Mouse (Mus musculus) left cerebral cortex, postnatal 25 days (tissue): Measurements from ENCODE around the gene Mier1. TPM values are rescaled to one million over a fixed set of nuclear protein-coding genes. Genes with fewer than 3 reads are reported as not detected.
"Not testable (repeated sequence)": the region's sequence is repeated elsewhere in the genome, so short reads cannot be mapped to it uniquely, and the experiment has no call there.

Experiments used
- DNase-seq, 2 experiments: peaks; one replicate each; pipeline ENCODE4 v3.0.0; 2022; ENCODE audit warnings: low spot score in 2 of 2, mixed read lengths in 1 of 2
- intact Hi-C: fragments of 180-260 bp; cut with DNase I; formaldehyde crosslinking; loops from one replicate; pipeline ENCODE4 v1.15.1; 2025
- total RNA-seq, 2 experiments: library from RNA; stranded (reverse); gene quantifications; 2 replicates each; pipeline ENCODE4 v1.2.3; 2021

The Mier1 gene
- total RNA-seq, 2 experiments from 2014 or later: 39.1 to 42.7 TPM

- DNase-seq: no peak
- intact Hi-C loops: no loop called here
These were observed 37.8 kb downstream of the Mier1 start for GRCm38 (mm10) chr4:103151946-103152345.

DNA sequence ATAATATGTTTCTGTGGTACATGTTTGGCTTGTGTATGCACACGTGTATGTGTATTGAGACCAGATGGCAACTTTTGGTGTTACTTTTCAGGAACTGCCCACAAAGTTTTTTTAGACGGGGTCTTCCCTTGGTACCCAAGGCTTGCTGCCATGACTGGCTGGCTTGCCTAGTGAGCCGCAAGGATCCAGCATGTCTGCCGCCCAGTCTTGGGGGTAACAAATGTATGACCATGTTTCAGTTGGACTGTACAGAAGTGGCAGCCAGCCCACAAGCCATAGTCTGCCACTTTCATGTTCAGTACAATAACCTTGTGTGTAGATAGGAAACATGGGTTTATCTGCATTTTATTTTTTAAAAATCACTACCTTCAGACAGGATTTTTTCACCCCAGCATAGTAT, 44.6 kb downstream of the Mier1 start:
- DNase-seq: no peak
- intact Hi-C loops: no loop called here

DNA sequence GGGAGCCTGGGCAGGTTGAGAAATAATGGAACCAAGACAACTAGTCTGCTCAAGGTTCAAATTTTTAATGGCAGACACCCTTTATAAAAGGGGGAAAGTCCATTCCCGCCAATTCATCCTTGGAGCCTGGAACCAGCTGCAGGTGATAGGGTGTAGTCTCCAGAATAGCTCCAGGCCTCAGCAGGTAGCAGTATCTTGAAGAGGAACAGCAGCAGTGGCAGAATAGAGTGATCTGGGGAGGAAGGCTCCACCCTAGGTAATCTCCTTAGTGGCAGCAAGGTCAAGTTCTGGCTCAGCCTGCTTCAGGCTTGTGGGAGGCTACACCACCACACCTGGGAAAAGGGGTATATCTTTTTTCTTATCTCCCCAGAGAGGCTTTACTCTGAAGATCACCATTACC, 52.0 kb downstream of the Mier1 start:
- intact Hi-C loops, DNase-seq: not testable (repeated sequence)

GRCm38 (mm10) chr4:103171256-103171655, 57.1 kb downstream of the Mier1 start:
- peak in 1 of 2 experiments; percentile 83 for DNase-seq
- intact Hi-C loops: no loop called here

- intact Hi-C loops: no loop called here
These were observed 59.3 kb downstream of the Mier1 start for GRCm38 (mm10) chr4:103173507-103173906.

GRCm38 (mm10) chr4:103174001-103174400, 59.8 kb downstream of the Mier1 start:
- DNase-seq: peak in 1 of 2 experiments; percentile 17
- intact Hi-C loops: no loop called here

More at GRCm38 (mm10) chr4:103173507-103173906, 59.3 kb downstream of the Mier1 start:
- no peak for DNase-seq

DNA sequence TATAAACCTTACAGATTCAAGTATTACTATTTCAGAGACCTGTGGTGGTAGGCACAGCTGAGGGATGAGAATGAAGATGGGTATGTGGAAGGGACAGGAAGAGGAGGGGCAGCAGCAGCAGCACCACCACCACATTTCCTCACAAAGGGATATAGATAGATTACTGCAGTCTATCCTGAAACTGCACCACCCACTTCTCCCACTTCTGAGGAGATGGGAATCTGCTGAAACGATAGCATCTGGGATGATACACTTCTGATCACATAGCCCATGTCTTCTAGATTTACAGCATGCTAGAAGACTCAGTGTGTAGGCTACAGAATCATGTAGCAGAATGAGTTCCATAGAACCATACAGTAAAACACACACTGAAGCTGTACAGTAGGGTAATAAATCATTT, 63.5 kb downstream of the Mier1 start:
- DNase-seq: peak in 1 of 2 experiments; percentile 61
- intact Hi-C loops: loop anchor here (5.0 kb wide), 2 partner anchors 35 to 135 kb away; partner anchors contain the start of gene Oma1

DNA sequence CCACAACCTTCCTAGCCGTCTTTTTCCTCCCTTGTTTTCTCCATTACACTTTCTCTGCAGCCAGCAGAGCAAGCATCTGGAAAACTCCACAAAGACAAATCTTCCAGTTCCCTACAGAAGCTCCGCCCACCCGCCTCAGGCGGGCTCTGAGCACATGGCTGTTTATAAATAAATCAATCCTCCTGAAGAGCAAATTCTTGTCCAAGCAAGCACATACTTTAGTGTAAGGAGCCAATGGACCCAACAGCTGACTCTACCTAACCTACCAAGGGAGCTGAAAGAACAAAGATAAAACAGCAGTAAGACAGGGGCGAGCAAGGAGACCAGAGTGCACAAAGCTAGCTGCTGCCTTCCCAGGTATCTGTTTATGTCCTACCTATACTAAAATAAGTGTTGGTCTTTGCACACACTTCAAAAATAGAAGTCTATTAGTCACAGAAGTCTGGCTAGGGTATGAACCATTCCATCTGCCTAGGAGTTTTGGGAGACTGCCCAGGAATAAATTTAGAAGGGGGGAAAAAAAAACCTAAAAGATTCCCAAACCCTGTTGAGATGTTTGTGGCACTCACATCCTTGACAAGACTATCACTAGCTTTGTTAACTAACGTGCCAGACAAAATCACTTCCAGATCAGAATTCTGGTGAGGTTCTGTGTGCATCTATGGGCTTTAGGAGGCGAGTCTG, 64.6 kb downstream of the Mier1 start:
- intact Hi-C loops: loop anchor here (5.0 kb wide), 2 partner anchors 34 to 134 kb away; partner anchors contain the start of gene Oma1
- peak; percentile 51 to 83 for DNase-seq

GRCm38 (mm10) chr4:103179581-103179980, 65.4 kb downstream of the Mier1 start:
- peak in 1 of 2 experiments; percentile 28 for DNase-seq
- intact Hi-C loops: loop anchor here (5.0 kb wide), 2 partner anchors 33 to 133 kb away; partner anchors contain the start of gene Oma1

DNA sequence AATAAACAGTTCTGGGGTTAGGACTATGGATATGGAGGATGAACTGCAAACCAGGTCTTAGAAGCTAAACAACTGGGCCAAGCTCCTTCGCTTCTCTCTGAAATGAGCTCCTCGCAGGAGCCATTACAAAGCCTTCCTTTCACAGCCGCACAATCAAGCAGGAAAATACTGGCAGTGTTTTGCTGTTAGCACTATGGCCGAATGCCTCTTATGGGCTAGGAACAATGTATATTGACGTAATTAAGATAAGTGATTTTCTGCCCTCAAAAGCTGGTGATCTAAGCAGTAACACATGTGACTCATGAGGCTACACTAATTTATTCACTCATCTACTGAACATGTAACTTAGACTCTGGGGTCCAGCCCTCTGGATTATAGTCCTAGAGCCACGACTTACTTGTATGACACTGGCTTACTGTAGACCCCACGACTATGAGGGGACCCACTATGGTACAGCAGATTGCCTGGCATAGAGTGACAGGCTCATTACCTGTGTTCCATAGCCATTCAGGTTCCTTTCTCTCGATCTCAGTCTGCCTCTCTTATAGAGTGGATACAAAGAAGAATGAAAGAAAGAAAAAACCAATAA, 66.2 kb downstream of the Mier1 start:
- no peak for DNase-seq
- intact Hi-C loops: no loop called here

DNA sequence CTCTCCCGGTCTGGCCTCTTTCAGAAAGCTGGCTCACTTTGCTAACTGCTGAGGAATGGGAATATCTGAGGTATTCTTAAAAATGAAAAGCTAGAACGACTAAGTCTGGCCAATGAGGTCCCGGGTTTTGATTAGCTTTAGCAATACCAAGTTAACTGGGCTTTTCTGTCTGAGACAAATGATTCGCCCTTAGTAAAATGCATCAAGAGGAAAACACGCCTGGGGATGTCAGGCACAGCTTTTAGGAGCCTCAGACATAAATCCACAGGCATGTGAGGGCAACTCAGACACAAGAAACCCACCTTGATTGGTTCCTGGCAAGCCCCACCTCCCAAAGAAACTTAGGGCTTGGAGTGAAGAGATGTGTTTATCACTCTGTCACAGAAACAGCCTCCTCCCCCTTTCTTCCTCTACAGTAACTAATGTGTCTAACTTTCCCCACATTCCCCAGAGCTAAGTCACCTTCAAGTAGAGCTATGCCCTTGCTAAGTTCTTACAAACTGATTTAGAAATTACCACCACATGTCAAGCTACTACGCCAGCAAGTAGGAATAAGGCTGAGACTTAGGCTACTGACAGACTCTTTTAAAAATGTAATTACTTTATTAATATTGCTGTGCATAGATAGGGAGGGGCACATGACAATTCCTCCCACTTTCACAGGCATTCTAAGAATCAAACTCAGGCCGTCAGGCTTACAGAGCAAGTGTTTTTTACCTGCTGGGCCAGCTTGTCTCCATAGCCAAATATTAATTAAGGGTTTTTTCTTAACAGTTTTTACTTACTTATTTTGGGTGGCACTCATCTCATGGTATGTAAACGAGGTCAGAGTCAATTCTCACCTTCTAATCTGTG, 74.8 kb downstream of the Mier1 start:
- no peak for DNase-seq
- intact Hi-C loops: no loop called here

DNA sequence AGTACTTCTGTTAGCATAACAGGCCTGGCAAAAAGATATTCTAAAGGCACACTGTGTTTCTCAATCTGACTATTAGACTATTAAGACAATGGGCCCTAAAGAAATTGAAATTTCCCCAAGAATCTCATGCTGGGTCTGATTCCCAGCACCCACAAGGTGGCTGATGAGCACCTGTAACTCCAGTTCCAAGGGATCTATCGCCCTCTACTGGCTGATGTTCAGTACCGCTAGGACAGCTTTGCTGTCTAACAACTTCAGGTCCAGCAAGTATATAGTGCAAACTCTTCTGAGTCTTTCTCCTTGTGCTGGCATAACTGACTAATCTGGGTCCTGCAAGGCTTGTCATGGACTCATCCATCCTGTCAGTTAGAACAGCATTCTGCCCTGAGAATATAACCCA, 78.2 kb downstream of the Mier1 start:
- no peak for DNase-seq
- intact Hi-C loops: no loop called here

GRCm38 (mm10) chr4:103197401-103197800, 83.2 kb downstream of the Mier1 start:
- DNase-seq: no peak
- intact Hi-C loops: no loop called here

DNA sequence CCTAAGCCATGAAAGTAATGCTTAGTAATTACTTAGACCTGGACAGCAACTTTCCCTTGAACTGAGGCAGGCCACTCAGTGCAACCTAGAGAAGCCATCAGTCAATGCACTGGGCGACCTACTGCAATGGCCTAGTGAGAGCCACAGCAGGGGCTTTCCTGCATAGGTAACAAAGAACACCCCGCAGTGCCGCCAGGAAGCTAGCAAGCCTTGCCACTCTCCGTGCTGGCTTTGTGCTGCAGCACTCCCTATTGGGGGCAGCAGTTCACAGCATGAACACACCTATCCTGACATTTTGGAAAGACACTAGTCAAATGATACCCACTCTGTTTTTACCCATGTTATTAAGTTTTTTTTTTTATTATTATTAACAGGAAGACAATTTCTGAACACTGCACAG, 84.9 kb downstream of the Mier1 start:
- DNase-seq: no peak

DNA sequence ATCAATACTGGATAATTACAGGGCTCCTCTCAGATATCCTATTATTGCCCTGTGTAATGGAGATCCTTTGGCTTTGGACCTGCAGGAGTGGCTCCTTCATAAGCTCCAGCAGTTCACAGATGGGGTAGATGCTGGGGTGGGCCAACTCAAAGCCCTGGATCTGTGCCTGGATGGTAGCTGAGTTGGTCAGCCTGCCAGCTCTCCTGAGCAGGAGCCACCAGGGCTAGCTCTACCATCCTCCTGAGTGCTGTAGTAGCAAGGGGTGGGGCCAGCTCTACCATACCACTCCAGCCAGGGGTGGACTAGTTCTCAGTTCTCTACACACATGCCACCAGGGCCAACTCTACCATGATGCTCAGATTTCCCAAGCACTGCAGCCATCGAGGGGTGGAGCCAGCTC, 85.9 kb downstream of the Mier1 start:
- intact Hi-C loops: no loop called here
- no peak for DNase-seq

More for the DNA sequence above, 84.9 kb downstream of the Mier1 start:
- intact Hi-C loops: no loop called here

GRCm38 (mm10) chr4:103203646-103204045, 89.5 kb downstream of the Mier1 start:
- no peak for DNase-seq
- intact Hi-C loops: no loop called here

GRCm38 (mm10) chr4:103208553-103208952, 94.4 kb downstream of the Mier1 start:
- intact Hi-C loops: no loop called here
- no peak for DNase-seq

DNA sequence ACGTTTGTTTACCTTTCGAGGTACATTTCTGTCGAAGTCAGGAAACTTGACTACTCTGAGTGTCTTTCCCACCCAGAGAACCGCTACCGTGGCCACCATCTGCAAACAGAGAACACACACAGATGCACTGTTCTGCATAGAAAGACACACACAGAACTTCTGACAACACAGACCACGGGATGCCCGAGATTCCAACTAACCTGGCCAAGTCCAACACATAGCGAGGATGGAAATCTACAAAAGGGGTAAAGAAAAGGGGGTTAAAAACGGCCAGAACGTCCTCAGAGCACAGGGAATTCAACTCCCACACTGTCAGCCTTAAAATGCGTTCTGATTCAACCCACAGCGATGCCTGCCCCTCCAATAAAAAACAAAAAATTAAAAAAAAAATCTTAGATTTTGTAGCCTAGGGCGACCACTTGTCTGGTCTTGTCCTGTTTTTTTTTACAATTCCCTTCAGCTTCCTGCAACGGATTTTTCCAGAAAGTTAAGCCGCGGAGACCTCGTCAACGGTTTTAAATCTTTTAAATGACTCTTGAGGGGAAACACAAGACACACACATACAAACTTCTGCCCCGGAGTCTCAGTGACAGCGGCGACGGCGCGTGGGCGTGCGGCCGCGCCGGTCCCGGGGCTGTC, 99.8 kb downstream of the Mier1 start:
- peak; percentile 9 to 10 for DNase-seq
- intact Hi-C loops: loop anchor here (2.0 to 10.0 kb wide), 4 partner anchors 37 to 131 kb away; partner anchors contain the start of genes Mier1 and Wdr78

GRCm38 (mm10) chr4:103214498-103214924, 100.3 kb downstream of the Mier1 start:
- DNase-seq: peak; percentile 76 to 80
- intact Hi-C loops: loop anchor here (2.0 to 10.0 kb wide), 4 partner anchors 37 to 130 kb away; partner anchors contain the start of genes Mier1 and Wdr78
